Mouse (Mus musculus): Measurements from ENCODE around the gene Ralgps2.

- TF ChIP-seq CTCF (IDR thresholded peaks at IDR 0.05; ENCODE audit: low read depth, low read length) = no peak
- TF ChIP-seq GATA1 (IDR thresholded peaks at IDR 0.05; ENCODE audit: borderline replicate concordance, low read length) = no peak
Measured at GRCm38 (mm10) chr1:156786074-156786473, 153.4 kb downstream of the Ralgps2 start.
